Mouse (Mus musculus) heart, embryonic 10.5 days (tissue): Measurements from ENCODE around the gene Morn3. TPM values are rescaled to one million over a fixed set of nuclear protein-coding genes. Genes with fewer than 3 reads are reported as not detected.

Experiments used
- DNase-seq: peaks from one replicate; pipeline ENCODE4 v3.0.0-alpha.2; 2017; ENCODE audit warnings: low spot score
- H3K27ac ChIP-seq: fragments of 300-500 bp; sonication (generic); 2 replicates; pipeline ENCODE4 v1.5.1; 2016; ENCODE audit warnings: mild to moderate bottlenecking
- H3K27me3 ChIP-seq: fragments of 300-500 bp; sonication (generic); 2 replicates; pipeline ENCODE4 v1.6.1; 2016; ENCODE audit warnings: mild to moderate bottlenecking; ENCODE audit not compliant: poor library complexity, insufficient read depth, severe bottlenecking
- H3K36me3 ChIP-seq: fragments of 300-500 bp; sonication (generic); 2 replicates; pipeline ENCODE4 v1.6.1; 2016; ENCODE audit warnings: mild to moderate bottlenecking, moderate library complexity
- H3K4me1 ChIP-seq: fragments of 300-500 bp; sonication (generic); 2 replicates; pipeline ENCODE4 v1.6.1; 2016; ENCODE audit warnings: mild to moderate bottlenecking
- H3K4me3 ChIP-seq: fragments of 300-500 bp; sonication (generic); 2 replicates; pipeline ENCODE4 v1.5.1; 2016; ENCODE audit warnings: mild to moderate bottlenecking, moderate library complexity
- H3K9me3 ChIP-seq: fragments of 300-500 bp; sonication (generic); 2 replicates; pipeline ENCODE4 v1.6.1; 2016; ENCODE audit warnings: mild to moderate bottlenecking, moderate library complexity
- WGBS: fragments of 180-500 bp; shearing (Covaris S2); methylation state at CpG from one replicate; pipeline ENCODE4 v1.1.7; 2016; 5-methylcytosine and 5-hydroxymethylcytosine counted together
- polyA plus RNA-seq: library from polyadenylated mRNA; unstranded; fragments of >200 nt; fragmentation: Nextera tagmentation; extraction: Ambion mirVana; gene quantifications from 2 replicates; pipeline ENCODE4 v1.2.1, GENCODE M21; 2016

Morn3 gene
- polyA plus RNA-seq, 1 experiment from 2014 or later, result not detected

DNA sequence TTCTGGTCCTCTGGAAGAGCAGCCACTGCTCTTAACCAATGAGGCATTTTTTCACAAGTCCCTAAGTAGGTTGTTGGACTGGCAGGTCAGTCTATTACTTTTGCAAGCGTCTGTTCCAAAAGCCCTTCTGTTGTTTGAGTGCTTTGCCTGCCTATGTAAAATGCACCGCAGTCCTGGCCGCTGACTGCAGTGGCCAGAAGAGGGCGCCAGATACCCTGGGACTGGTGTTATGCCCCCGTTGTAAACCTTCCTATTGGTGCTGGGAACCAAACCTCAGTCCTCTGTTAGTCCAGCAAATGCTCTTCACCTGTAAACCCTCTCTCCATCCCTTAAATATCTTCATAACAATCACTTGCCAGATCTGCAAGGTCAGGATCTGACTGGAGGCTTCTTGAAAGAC is 4.9 kb upstream of the Morn3 start:
- WGBS, result 69% methylated on average over 5 of the region's 5 CpGs
- no peak for DNase-seq
- H3K4me1 ChIP-seq, result peaks cover 10% of the 10 kb centered on the region
- no peaks in the 10 kb centered on the region for H3K9me3 ChIP-seq
- H3K36me3 ChIP-seq, result no peaks in the 10 kb centered on the region
- H3K27ac ChIP-seq, result no peak overlapping the region
- H3K27me3 ChIP-seq, result no peaks in the 10 kb centered on the region
- no peak overlapping the region for H3K4me3 ChIP-seq

DNA sequence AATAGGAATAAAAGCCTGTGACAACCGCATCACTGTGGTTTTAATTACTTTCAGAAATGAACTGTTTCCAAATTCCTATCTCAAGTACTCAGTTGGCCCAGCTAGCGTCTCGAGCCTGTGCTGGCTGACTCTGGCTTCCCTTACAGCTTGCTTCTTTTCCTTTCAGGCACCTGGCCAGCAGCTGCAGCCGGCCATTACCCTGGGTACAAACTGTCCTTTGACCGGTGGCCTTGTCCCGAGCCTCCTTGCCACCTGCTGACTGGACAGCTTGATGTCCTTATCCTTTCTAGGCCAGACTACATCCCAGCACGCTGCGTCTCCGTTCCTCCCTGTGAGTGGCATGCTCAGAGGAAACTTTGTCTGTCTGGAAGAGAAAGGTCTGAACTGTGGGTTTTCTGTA is 4.1 kb upstream of the Morn3 start:
- Histone ChIP-seq H3K36me3 (no peaks in the 10 kb centered on the region), H3K27me3 (no peaks in the 10 kb centered on the region), H3K9me3 (no peaks in the 10 kb centered on the region), H3K4me1 (peaks cover 10% of the 10 kb centered on the region), H3K4me3 (no peak overlapping the region), H3K27ac (no peak overlapping the region)
- 80% methylated on average over 9 of the region's 9 CpGs for WGBS
- DNase-seq, result no peak

DNA sequence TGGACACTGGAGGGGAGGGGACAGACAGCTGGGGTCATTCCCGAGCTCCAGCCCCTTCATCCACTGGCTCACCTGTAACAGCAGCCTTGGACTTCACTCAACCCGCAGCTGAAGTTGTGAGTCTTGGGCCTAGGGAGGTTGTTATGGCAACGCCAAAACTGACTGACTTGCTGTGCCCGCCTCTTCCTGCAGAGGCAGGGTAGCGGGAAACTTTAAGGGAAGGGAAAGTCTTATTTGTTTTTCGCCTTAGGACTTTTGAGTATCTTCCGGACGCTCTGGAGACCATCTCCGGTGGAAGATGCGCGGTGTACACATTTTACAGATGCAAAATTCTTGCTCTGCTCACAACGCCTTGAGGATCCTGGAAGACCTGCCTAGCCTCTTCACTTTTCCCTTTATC is 2.5 kb upstream of the Morn3 start:
- no peaks in the 10 kb centered on the region for H3K27me3 ChIP-seq
- H3K9me3 ChIP-seq, result no peaks in the 10 kb centered on the region
- peak overlapping the region; percentile 78 for H3K27ac ChIP-seq
- H3K36me3 ChIP-seq, result no peaks in the 10 kb centered on the region
- H3K4me3 ChIP-seq, result peak overlapping the region; percentile 50
- WGBS, result 9% methylated on average over 12 of the region's 12 CpGs
- H3K4me1 ChIP-seq, result peaks cover 10% of the 10 kb centered on the region
- DNase-seq, result peak; percentile 85

DNA sequence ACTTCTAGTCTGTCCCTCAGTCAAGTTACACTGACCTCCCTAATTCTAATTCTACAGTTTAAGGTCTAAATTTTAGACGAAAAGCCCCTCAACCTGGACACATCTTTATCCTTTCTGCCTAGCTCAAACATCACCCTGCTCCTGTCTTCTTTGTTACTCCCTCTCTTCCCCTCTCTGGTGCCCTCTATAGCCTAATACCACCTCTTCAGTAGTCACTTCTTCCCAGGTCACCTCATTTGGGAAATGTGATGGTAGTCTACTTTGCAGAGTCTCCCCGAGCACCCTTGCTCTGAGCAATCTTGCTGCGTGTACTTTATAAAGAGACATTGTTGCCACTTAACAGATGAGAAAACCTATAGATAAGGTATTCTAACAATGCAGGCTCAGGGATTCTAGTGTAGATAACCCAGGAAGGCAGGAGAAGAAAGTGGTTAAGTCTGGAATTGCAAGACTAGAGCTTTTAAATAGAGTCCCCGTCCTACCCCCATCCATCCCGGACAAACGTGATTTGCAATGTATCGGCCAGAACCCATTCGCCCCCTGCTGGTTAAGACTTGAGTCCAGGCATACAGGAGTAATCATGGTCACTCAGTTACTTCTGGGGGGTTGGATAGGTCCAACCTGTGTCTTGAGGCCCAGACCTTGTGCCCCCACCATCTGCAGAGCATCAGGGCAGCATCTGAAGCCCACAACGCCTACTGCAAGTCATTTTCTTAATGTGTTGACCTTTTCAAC is 1.1 kb downstream of the Morn3 start:
- 25% methylated on average over 9 of the region's 9 CpGs for whole genome bisulfite sequencing
- Histone ChIP-seq H3K36me3 (no peaks in the 10 kb centered on the region), H3K4me1 (peaks cover 15% of the 10 kb centered on the region), H3K9me3 (no peaks in the 10 kb centered on the region), H3K27ac (no peak overlapping the region), H3K4me3 (no peak overlapping the region), H3K27me3 (no peaks in the 10 kb centered on the region)
- DNase-seq, result peak; percentile 79

DNA sequence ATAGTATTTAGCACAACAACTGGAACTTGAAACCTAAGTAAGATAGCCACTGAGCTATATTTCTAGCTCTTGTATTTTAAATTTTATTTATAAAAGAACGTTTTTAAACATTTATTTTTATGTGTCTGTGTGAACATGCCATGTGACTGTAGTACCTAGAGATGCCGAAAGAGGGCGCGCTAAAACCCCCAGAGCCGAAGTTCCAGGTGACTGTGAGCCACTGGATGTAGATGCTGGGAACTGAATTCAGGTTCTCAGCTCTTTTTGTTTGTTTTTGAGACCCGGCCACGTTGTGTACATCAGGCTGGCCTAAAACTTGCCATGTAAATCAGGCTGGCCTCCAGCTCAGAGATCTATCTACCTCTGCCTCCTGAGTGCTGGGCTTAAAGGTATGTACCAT is 3.0 kb downstream of the Morn3 start:
- no peak for DNase-seq
- Histone ChIP-seq H3K27me3 (no peaks in the 10 kb centered on the region), H3K4me1 (peaks cover 18% of the 10 kb centered on the region), H3K4me3 (no peak overlapping the region), H3K27ac (no peak overlapping the region), H3K36me3 (no peaks in the 10 kb centered on the region), H3K9me3 (no peaks in the 10 kb centered on the region)
- WGBS, result 22% methylated on average over 7 of the region's 7 CpGs

DNA sequence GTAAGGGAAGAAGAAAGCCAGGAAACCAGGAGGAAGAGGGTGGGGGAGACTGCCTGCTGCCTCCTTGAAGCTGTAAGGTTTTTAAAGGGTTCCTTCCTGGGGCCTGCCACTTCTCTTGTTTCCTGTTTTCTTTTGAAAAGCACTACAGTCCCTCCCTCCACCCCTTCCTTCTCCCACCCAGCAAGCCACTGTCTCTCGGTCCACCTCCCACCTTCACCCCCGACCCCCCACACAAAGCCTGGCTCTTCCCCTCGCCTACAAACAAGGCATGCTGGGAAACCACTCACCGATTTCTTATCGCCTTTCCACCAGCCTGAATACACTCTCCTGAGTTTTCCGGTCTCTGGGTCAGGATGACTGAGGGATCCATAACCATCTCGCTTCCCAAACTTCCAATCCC is 6.0 kb downstream of the Morn3 start:
- Histone ChIP-seq H3K9me3 (no peaks in the 10 kb centered on the region), H3K4me1 (peaks cover 18% of the 10 kb centered on the region), H3K27me3 (no peaks in the 10 kb centered on the region), H3K4me3 (no peak overlapping the region), H3K36me3 (no peaks in the 10 kb centered on the region), H3K27ac (peak overlapping the region; percentile 50)
- 39% methylated on average over 7 of the region's 7 CpGs for WGBS
- no peak for DNase-seq

DNA sequence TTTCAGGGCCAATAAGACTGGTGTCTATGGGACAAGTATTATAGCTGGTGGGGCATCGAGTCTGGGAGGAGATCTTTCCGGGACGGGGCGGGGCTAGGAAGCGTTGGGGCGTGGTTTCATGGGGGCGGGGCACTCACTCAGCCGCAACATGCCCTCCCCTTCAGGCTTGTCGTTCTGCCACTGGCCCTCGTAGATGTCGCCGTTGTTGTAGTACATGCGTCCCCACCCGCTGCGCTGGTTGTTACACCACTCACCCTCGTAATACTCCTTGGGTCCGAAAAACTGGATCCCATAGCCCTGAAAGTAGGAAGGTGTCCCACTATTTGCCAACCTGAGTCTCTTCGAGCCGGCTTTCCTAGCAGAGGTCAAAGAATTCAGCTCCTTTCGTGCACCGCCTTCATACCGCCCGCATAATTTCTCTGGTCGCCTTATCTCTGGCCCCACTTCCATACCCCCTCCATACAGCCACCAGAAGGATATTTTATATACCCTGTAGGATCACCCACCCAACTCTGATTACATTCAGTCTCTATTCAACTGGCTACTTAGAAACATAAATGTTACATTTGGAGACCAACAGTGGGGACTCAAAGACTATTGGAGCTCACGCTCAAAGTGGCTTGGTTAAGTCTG is 7.6 kb downstream of the Morn3 start:
- peak; percentile 92 for DNase-seq
- Histone ChIP-seq H3K36me3 (no peaks in the 10 kb centered on the region), H3K4me3 (peak overlapping the region; percentile 56), H3K27ac (peak overlapping the region; percentile 69), H3K9me3 (no peaks in the 10 kb centered on the region), H3K4me1 (peaks cover 29% of the 10 kb centered on the region), H3K27me3 (no peaks in the 10 kb centered on the region)
- 3% methylated on average over 25 of the region's 25 CpGs for WGBS

DNA sequence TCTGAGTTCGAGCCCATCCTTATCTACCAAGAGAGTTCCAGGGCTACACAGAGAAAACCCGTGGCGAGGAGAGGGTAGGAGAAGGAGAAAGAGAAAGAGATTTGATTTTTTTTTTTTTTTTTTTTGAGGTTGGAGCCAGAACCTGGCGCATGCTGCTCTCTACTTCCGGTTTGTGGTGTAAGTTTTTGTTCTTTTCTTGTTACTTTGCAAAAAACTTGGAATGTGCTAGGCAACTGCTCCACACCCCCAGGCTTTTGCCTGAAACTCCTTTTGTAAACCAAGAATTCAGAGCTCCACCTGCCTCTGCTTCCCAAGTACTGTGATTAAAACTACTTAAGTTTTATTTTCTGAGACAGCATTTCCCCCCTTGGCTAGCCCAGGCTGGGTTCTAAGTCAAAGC is 8.7 kb downstream of the Morn3 start:
- H3K36me3 ChIP-seq, result no peaks in the 10 kb centered on the region
- no peak for DNase-seq
- H3K4me3 ChIP-seq, result no peak overlapping the region
- no peak overlapping the region for H3K27ac ChIP-seq
- 78% methylated on average over 5 of the region's 5 CpGs for WGBS
- H3K9me3 ChIP-seq, result no peaks in the 10 kb centered on the region
- H3K27me3 ChIP-seq, result no peaks in the 10 kb centered on the region
- peaks cover 29% of the 10 kb centered on the region for H3K4me1 ChIP-seq

DNA sequence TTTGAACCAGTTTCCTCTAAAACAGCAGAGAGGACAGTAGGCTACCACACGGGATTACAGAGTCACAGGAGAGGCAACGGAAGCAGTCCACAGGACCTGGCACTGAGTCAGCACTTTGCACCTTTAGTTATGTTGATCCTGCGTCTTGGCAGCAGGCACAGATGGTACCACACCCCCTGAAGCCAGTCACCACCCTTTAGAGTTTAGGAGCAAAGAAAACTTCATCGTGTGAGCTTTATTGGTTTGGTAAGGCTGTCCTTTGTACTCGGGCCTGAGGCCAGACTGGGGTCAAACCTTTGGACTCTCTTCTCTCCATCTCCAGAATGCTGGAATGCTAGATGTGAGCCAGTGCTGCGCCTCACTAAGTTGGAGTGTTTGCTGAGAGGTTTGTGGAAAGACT is 11.3 kb downstream of the Morn3 start:
- no peak for DNase-seq
- 43% methylated on average over 6 of the region's 6 CpGs for WGBS
- Histone ChIP-seq H3K27ac (no peak overlapping the region), H3K27me3 (no peaks in the 10 kb centered on the region), H3K4me1 (peaks cover 23% of the 10 kb centered on the region), H3K9me3 (no peaks in the 10 kb centered on the region), H3K4me3 (no peak overlapping the region), H3K36me3 (peaks cover 16% of the 10 kb centered on the region)

DNA sequence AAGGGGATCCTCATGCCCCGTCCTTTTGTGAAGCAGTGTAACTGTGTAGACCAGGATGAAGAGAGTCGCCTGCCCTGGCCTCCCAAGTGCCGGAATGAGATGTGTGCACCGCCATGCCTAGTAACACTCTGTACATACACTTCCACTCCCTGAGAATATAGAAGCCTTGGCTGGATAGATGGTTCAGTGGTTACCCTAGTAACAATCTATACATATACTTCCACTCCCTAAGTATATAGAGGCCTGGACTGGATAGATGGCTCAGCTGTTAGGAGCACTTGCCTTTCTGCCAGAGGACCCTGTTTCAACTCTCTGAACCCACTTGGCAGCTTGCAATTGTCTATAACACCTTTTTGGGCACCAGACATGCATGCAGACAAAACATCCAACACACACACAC is 11.7 kb downstream of the Morn3 start:
- H3K27ac ChIP-seq, result no peak overlapping the region
- H3K36me3 ChIP-seq, result peaks cover 20% of the 10 kb centered on the region
- no peak overlapping the region for H3K4me3 ChIP-seq
- 90% methylated on average over 4 of the region's 4 CpGs for WGBS
- H3K9me3 ChIP-seq, result no peaks in the 10 kb centered on the region
- DNase-seq, result no peak
- H3K4me1 ChIP-seq, result peaks cover 21% of the 10 kb centered on the region
- no peaks in the 10 kb centered on the region for H3K27me3 ChIP-seq

DNA sequence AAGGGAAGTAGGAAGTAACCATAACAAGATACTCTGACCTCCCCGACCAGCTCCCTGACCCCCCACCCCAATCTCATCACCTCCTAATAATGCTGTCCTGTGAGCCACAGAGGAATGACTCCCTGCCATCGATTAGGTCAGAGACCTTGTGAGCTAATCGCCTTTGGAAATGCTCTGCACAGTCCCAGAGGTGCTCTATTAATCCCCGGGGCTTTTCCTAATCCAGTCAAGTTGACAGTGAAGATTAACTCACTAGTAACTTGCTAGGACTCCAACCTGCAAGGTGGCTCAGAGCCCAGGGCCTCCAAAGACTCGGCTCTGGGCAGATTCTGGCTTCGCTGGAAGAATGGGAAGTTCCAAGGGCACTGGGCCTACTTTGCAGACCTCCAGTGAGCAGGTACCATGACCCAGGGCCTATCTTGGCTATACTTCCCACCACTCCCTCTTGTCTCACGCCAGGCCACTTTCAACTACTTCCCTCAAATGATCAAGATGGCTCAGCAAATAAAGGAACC is 13.1 kb downstream of the Morn3 start:
- WGBS, result 75% methylated on average over 7 of the region's 7 CpGs
- DNase-seq, result no peak
- no peak overlapping the region for H3K27ac ChIP-seq
- H3K4me3 ChIP-seq, result no peak overlapping the region
- H3K4me1 ChIP-seq, result peaks cover 20% of the 10 kb centered on the region
- no peaks in the 10 kb centered on the region for H3K27me3 ChIP-seq
- no peaks in the 10 kb centered on the region for H3K9me3 ChIP-seq
- peaks cover 34% of the 10 kb centered on the region for H3K36me3 ChIP-seq

DNA sequence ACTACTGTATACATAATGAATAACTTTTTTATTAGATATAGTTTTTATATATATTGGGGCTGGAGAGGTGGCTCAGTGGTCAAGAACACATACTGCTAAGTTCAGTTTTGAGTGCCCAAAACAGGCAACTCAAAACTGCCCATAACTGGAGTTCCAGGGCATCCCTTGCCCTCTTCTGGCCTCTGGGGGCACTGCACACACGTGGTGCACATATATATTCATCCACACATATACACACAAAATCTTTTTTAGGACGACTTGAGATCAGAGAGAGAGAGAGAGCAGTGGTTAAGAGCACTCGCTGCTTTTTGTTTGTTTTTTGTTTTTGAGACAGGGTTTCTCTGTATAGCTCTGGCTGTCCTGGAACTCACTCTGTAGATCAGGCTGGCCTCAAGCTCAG is 15.5 kb downstream of the Morn3 start:
- 95% methylated on average over 3 of the region's 3 CpGs for WGBS
- Histone ChIP-seq H3K4me3 (no peak overlapping the region), H3K27me3 (no peaks in the 10 kb centered on the region), H3K4me1 (peaks cover 32% of the 10 kb centered on the region), H3K27ac (no peak overlapping the region), H3K36me3 (peaks cover 34% of the 10 kb centered on the region), H3K9me3 (no peaks in the 10 kb centered on the region)
- no peak for DNase-seq

DNA sequence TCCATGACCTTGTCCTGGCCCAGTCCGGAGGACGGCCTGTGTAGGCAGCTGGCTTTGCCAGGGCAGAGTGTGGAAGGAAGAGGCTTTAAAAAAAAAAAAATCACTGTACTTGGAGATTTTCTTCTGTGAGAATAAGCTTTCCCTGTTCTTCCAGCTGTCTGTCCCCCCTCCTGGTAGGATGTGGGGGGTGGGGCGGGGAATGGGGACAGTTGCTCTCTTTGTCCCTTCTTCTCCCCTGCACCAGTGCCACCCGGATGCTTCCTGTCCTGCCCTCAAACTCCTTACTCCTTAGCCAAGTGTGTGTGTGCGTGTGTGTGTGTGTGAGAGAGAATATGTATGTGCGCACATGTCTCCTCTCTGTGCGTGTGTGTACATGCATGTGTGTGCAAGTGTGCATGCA is 17.1 kb downstream of the Morn3 start:
- peaks cover 37% of the 10 kb centered on the region for H3K36me3 ChIP-seq
- peaks cover 27% of the 10 kb centered on the region for H3K4me1 ChIP-seq
- DNase-seq, result no peak
- WGBS, result 79% methylated on average over 7 of the region's 7 CpGs
- H3K27me3 ChIP-seq, result no peaks in the 10 kb centered on the region
- H3K27ac ChIP-seq, result 0 out of 2 replicates have a peak overlapping the region, but pooled peaks have one; percentile 38
- no peaks in the 10 kb centered on the region for H3K9me3 ChIP-seq
- no peak overlapping the region for H3K4me3 ChIP-seq
